Mouse (Mus musculus): Measurements from ENCODE around the gene Tmem88.

GRCm38 (mm10) chr11:69406282-69406681 is 8.2 kb upstream of the Tmem88 start:
- no peak for TF ChIP-seq CHD2 (IDR thresholded peaks at IDR 0.05; ENCODE audit: low read depth, low read length)
- TF ChIP-seq ZNF384 (IDR thresholded peaks at IDR 0.05; ENCODE audit: low read depth, low read length) = no peak
- no peak for TF ChIP-seq MAFK (IDR thresholded peaks at IDR 0.05; ENCODE audit: insufficient read depth, low read depth, low read length)
- TF ChIP-seq HCFC1 (IDR thresholded peaks at IDR 0.05; ENCODE audit: borderline replicate concordance, insufficient read depth, low read length) = no peak
- TF ChIP-seq ZC3H11A (IDR thresholded peaks at IDR 0.05; ENCODE audit: borderline replicate concordance, low read depth, low read length) = no peak
